Mouse (Mus musculus): ENCODE measurements around the gene Gm17349. TPM values are rescaled to one million over a fixed set of nuclear protein-coding genes. Genes with fewer than 3 reads are reported as not detected.

Gene Gm17349
- polyA plus RNA-seq, 1 experiment from 2014 or later, result not detected

DNA sequence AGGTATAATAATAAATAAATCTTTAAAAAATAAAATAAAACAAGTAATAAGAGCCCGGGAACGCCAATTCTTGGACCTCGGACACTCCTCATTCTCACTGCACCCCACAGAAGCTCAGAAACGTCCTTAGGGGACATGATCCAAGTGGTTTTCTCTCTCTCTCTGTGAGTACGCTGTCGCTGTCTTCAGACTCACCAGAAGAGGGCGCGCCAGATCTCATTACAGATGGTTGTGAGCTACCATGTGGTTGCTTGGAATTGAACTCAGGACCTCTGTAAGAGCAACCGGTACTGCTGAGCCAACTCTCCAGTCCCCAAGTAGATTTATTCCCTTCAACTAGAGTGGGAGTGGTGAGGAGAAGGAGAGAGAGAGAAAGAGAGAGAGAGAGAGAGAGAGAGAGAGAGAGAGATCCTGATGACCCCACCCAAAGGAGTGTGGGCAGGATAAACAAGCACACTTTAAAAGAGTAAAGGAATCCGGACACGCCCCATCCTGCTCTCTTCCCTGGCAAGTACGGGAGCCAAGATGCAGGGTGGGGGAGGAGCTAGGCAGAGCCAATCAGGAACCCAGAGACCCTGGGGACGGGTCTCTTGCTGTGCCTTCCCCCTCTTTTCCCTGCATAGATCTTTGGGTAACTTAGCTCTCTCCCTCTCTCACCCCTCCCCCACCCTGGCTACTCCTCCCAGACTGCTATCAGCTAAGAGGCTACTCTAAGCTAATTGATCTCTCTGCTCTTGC, 27.1 kb downstream of the Gm17349 start:
- Histone ChIP-seq H3K4me1 (replicated peaks; ENCODE audit: control insufficient read depth, insufficient read depth, low read length) (no peaks in the 10 kb centered on the region), H3K9me3 (ENCODE audit: control insufficient read depth, low read length) (no peaks in the 10 kb centered on the region), H3K9ac (ENCODE audit: low read depth, low read length) (no peak overlapping the region), H3K27me3 (replicated peaks; ENCODE audit: control insufficient read depth, insufficient read depth, low read length) (peaks cover 40% of the 10 kb centered on the region), H3K27ac (ENCODE audit: low read depth, low read length) (no peak overlapping the region), H3K4me3 (ENCODE audit: low read depth, low read length) (no peak overlapping the region), H3K4me2 (no peak overlapping the region), H3K36me3 (ENCODE audit: control insufficient read depth, insufficient read depth, low read length) (no peaks in the 10 kb centered on the region)
- DNase-seq (ENCODE audit: low spot score) (peak; percentile 37), ATAC-seq (replicated peaks; ENCODE audit: low FRiP score) (no peak)
- 12% methylated on average over 13 of the region's 13 CpGs for WGBS

DNA sequence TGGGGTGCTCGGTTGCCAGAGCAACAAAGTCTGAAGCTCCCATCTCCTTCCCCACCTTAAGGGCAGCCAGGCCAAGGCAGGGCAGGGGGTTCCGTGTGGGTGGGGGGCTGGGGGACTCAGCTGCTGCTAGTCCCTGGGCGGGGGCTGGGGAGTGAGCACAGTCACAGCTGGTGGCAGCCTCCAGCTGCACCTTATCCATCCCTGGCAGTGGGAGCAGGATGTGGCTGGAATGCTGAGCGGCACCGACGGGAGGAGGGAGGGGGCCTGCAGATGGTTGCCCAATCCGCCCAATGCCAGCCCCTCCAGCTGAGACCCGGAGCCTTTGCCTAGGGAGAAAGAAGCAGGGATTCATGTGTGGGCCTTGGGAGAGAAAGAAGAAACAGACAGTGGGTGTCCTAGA, 28.2 kb downstream of the Gm17349 start:
- Histone ChIP-seq H3K36me3 (ENCODE audit: control insufficient read depth, insufficient read depth, low read length) (no peaks in the 10 kb centered on the region), H3K27me3 (replicated peaks; ENCODE audit: control insufficient read depth, insufficient read depth, low read length) (peaks cover 51% of the 10 kb centered on the region), H3K4me1 (replicated peaks; ENCODE audit: control insufficient read depth, insufficient read depth, low read length) (no peaks in the 10 kb centered on the region), H3K9ac (ENCODE audit: low read depth, low read length) (no peak overlapping the region), H3K27ac (ENCODE audit: low read depth, low read length) (no peak overlapping the region), H3K4me3 (ENCODE audit: low read depth, low read length) (no peak overlapping the region), H3K9me3 (ENCODE audit: control insufficient read depth, low read length) (no peaks in the 10 kb centered on the region), H3K4me2 (no peak overlapping the region)
- DNase-seq (ENCODE audit: low spot score), result no peak
- ATAC-seq (replicated peaks; ENCODE audit: low FRiP score), result no peak
- 44% methylated on average over 8 of the region's 8 CpGs for WGBS

DNA sequence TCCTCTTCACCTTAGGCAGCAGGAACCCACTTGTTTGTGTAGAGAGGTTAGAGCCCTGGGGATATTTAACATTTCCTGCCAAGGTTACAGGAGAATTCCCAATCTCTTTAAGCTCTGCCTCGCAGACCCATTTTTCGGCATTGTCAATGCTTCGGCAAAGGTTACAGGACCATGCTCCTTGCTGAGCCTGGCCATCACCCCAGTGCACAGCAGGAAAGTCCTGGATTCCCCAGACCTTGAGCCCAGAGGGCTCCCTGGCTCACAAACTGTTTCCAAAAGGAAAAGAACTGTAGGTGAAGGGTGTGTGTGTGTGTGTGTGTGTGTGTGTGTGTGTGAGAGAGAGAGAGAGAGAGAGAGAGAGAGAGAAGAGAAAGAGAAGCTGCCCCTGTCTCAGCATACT, 30.4 kb downstream of the Gm17349 start:
- Histone ChIP-seq H3K4me3 (ENCODE audit: low read depth, low read length) (no peak overlapping the region), H3K9ac (ENCODE audit: low read depth, low read length) (no peak overlapping the region), H3K4me1 (replicated peaks; ENCODE audit: control insufficient read depth, insufficient read depth, low read length) (peaks cover 3% of the 10 kb centered on the region; the same call in 1 of the 2 replicates), H3K4me2 (no peak overlapping the region), H3K9me3 (ENCODE audit: control insufficient read depth, low read length) (no peaks in the 10 kb centered on the region), H3K27me3 (replicated peaks; ENCODE audit: control insufficient read depth, insufficient read depth, low read length) (peaks cover 71% of the 10 kb centered on the region), H3K27ac (ENCODE audit: low read depth, low read length) (no peak overlapping the region), H3K36me3 (ENCODE audit: control insufficient read depth, insufficient read depth, low read length) (no peaks in the 10 kb centered on the region)
- 72% methylated on average over 3 of the region's 3 CpGs for WGBS
- ATAC-seq (replicated peaks; ENCODE audit: low FRiP score), result no peak
- DNase-seq (ENCODE audit: low spot score), result no peak

DNA sequence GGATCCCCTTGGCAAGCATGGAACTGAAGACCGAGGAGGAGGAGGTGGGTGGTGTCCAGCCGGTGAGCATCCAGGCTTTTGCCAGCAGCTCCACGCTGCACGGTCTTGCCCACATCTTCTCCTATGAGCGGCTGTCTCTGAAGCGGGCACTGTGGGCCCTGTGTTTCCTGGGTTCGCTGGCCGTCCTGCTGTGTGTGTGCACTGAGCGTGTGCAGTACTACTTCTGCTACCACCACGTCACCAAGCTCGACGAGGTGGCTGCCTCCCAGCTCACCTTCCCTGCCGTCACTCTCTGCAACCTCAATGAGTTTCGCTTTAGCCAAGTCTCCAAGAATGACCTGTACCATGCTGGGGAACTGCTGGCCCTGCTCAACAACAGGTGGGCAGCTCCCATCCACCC, 33.5 kb downstream of the Gm17349 start:
- Histone ChIP-seq H3K9me3 (ENCODE audit: control insufficient read depth, low read length) (no peaks in the 10 kb centered on the region), H3K4me2 (no peak overlapping the region), H3K27ac (ENCODE audit: low read depth, low read length) (no peak overlapping the region), H3K4me3 (ENCODE audit: low read depth, low read length) (no peak overlapping the region), H3K9ac (ENCODE audit: low read depth, low read length) (no peak overlapping the region), H3K27me3 (replicated peaks; ENCODE audit: control insufficient read depth, insufficient read depth, low read length) (peaks cover 84% of the 10 kb centered on the region), H3K36me3 (ENCODE audit: control insufficient read depth, insufficient read depth, low read length) (no peaks in the 10 kb centered on the region), H3K4me1 (replicated peaks; ENCODE audit: control insufficient read depth, insufficient read depth, low read length) (peaks cover 3% of the 10 kb centered on the region; the same call in 1 of the 2 replicates)
- no peak for ATAC-seq (replicated peaks; ENCODE audit: low FRiP score)
- no peak for DNase-seq (ENCODE audit: low spot score)
- 59% methylated on average over 14 of the region's 14 CpGs for WGBS

DNA sequence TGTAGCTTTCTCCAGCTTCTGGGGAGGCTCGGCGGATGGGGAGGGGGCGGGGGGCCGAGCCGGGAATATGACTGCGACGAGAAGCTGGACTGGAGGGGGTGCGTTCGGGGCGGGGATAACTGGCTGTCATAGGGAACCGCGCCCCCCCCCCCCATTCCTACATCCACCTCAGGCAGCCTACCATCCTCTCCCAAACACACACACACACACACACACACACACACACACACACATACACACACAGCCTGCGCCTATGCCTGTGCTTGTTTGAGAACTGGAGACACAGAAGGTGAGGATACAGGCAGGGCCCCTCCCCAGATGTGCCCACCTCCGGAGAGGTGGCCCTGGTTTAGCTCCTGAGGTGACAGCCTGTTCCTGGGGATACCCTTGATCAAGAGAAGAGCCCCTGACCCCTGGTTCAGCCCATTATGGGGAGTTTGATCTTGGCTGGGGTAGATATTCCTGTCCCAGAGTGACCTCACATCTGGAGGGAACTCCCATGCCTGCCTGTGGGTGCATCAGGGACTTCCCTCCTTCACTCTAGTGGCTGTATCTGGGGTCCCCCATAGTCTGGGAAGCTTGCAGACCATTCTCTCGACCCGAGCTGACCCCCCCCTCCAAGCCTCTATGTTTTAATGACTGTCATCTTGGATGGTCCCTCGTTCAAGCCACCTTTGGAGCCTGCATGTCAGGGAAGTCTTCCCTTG, 34.2 kb downstream of the Gm17349 start:
- H3K27me3 ChIP-seq (replicated peaks; ENCODE audit: control insufficient read depth, insufficient read depth, low read length), result peaks cover 90% of the 10 kb centered on the region
- ATAC-seq (replicated peaks; ENCODE audit: low FRiP score), result no peak
- peak overlapping the region; percentile 76 for H3K4me2 ChIP-seq
- WGBS, result 8% methylated on average over 15 of the region's 17 CpGs
- no peaks in the 10 kb centered on the region for H3K9me3 ChIP-seq (ENCODE audit: control insufficient read depth, low read length)
- DNase-seq (ENCODE audit: low spot score), result no peak
- no peak overlapping the region for H3K27ac ChIP-seq (ENCODE audit: low read depth, low read length)
- peak overlapping the region; percentile 48 for H3K4me3 ChIP-seq (ENCODE audit: low read depth, low read length)
- no peaks in the 10 kb centered on the region for H3K36me3 ChIP-seq (ENCODE audit: control insufficient read depth, insufficient read depth, low read length)
- H3K4me1 ChIP-seq (replicated peaks; ENCODE audit: control insufficient read depth, insufficient read depth, low read length), result peaks cover 6% of the 10 kb centered on the region; the same call in 1 of the 2 replicates
- H3K9ac ChIP-seq (ENCODE audit: low read depth, low read length), result peak overlapping the region; percentile 3; the same call in 1 of the 2 replicates

DNA sequence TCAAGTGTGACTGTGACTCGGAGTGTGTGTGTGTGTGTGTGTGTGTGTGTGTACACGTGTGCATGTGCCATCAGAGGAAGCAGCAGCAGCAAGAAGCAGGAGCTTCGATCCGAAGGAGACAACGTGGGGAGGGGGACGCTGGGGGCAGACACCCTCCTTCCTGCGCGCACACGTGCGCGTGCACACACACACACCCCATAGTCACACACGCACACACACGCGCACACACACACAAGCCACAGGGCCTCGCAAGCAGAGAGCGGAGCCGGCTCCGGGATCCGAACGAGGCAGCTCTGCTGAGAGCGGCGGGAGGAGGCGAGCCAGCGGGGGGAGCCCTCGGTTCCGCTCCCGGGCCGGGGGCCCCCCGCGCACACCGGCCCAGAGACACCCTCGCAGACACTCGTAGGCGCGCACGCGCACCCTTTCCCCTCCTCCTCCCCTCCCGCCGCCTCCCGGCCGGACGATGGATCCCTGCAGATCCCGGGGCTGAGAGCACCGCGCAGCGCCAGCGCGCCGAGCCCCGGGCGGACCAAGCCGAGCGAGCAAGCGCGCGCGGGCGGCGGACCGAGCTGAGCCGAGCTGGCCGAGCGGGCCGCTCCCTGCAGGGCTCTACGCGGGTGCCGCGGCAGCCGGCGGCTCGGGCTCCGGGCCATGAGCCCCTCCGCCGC, 35.0 kb downstream of the Gm17349 start, which contains the start of gene Asic1:
Gene Asic1, plus strand, starts transcription at position 215 of the 668 bp plus-strand sequence.
- 1% methylated on average over 73 of the region's 74 CpGs for WGBS
- H3K9me3 ChIP-seq (ENCODE audit: control insufficient read depth, low read length), result no peaks in the 10 kb centered on the region
- no peaks in the 10 kb centered on the region for H3K36me3 ChIP-seq (ENCODE audit: control insufficient read depth, insufficient read depth, low read length)
- peak within 1 kb of the TSS; percentile 48 for H3K4me3 ChIP-seq (ENCODE audit: low read depth, low read length)
- no peak within 1 kb of the TSS for H3K27ac ChIP-seq (ENCODE audit: low read depth, low read length)
- H3K27me3 ChIP-seq (replicated peaks; ENCODE audit: control insufficient read depth, insufficient read depth, low read length), result peaks cover 90% of the 10 kb centered on the region
- peak within 1 kb of the TSS; percentile 3; the same call in 1 of the 2 replicates for H3K9ac ChIP-seq (ENCODE audit: low read depth, low read length)
- peaks cover 10% of the 10 kb centered on the region for H3K4me1 ChIP-seq (replicated peaks; ENCODE audit: control insufficient read depth, insufficient read depth, low read length)
- H3K4me2 ChIP-seq, result peak within 1 kb of the TSS; percentile 76
- ATAC-seq (replicated peaks; ENCODE audit: low FRiP score), result no peak; the same call in 1 of the 2 replicates
- no peak for DNase-seq (ENCODE audit: low spot score)

DNA sequence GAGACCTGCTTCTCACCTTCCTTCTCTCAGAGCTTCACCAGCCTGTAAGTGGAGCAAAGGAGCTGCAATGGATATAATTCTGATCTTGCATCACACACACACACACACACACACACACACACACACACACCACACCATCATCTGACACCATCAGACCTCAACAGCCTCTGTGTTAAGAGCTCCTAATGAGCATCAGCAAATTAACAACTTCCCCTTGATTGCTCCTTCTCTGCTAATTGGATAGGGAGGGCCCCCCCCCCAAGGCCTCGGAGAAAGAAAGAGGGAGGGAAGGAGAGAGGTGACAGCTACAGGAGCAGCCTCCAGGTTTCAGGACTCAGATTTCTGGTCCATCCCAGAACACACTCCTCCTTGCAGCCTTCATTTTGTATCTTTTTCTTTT, 35.9 kb downstream of the Gm17349 start:
- Histone ChIP-seq H3K27me3 (replicated peaks; ENCODE audit: control insufficient read depth, insufficient read depth, low read length) (peaks cover 88% of the 10 kb centered on the region), H3K4me3 (ENCODE audit: low read depth, low read length) (no peak overlapping the region), H3K4me1 (replicated peaks; ENCODE audit: control insufficient read depth, insufficient read depth, low read length) (peaks cover 17% of the 10 kb centered on the region), H3K9me3 (ENCODE audit: control insufficient read depth, low read length) (no peaks in the 10 kb centered on the region), H3K36me3 (ENCODE audit: control insufficient read depth, insufficient read depth, low read length) (no peaks in the 10 kb centered on the region), H3K4me2 (no peak overlapping the region), H3K27ac (ENCODE audit: low read depth, low read length) (no peak overlapping the region), H3K9ac (ENCODE audit: low read depth, low read length) (no peak overlapping the region)
- ATAC-seq (replicated peaks; ENCODE audit: low FRiP score) (no peak), DNase-seq (ENCODE audit: low spot score) (no peak)
- 0% methylated on average over 1 of the region's 1 CpGs for WGBS

DNA sequence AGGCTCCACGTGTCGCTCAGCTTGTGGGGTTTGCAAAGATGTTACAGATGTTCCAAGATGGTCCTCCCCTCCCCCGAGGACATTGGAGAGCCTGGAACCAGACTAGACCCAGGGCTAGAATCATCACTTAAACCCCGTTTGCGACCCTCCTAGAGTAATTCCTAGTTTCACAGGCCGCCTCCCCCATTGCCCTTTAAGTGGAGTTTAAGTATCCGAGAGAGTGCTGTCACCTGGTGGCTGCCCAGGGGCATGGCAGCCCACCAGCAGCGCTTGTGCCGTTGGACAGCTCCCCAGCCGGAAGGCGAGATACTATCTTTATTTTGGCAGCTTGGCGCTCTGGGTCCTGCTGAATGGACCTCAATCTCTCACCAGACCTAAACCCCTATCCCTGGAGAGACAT, 36.4 kb downstream of the Gm17349 start:
- H3K4me2 ChIP-seq, result peak overlapping the region; percentile 15; the same call in 1 of the 2 replicates
- ATAC-seq (replicated peaks; ENCODE audit: low FRiP score), result no peak

More for the DNA sequence above, 36.4 kb downstream of the Gm17349 start:
- no peak overlapping the region for H3K4me3 ChIP-seq (ENCODE audit: low read depth, low read length)
- peaks cover 84% of the 10 kb centered on the region for H3K27me3 ChIP-seq (replicated peaks; ENCODE audit: control insufficient read depth, insufficient read depth, low read length)
- no peaks in the 10 kb centered on the region for H3K36me3 ChIP-seq (ENCODE audit: control insufficient read depth, insufficient read depth, low read length)
- H3K4me1 ChIP-seq (replicated peaks; ENCODE audit: control insufficient read depth, insufficient read depth, low read length), result peaks cover 22% of the 10 kb centered on the region
- H3K9ac ChIP-seq (ENCODE audit: low read depth, low read length), result no peak overlapping the region
- no peaks in the 10 kb centered on the region for H3K9me3 ChIP-seq (ENCODE audit: control insufficient read depth, low read length)
- WGBS, result 3% methylated on average over 12 of the region's 12 CpGs
- DNase-seq (ENCODE audit: low spot score), result peak; percentile 69
- H3K27ac ChIP-seq (ENCODE audit: low read depth, low read length), result no peak overlapping the region
